Mouse (Mus musculus): ENCODE measurements around the gene Inpp5f.
A peak's percentile ranks its signal among the peaks of the same experiment; 100 is the strongest.
"Not testable (repeated sequence)": the region's sequence is repeated elsewhere in the genome, so short reads cannot be mapped to it uniquely, and the experiment has no call there.

Gene Inpp5f

GRCm38 (mm10) chr7:128610897-128611798 is at the start of gene Inpp5f:
Gene Inpp5f, plus strand, starts transcription at chr7:128611328.
- peak; percentile 100 for DNase-seq (ENCODE audit: low spot score)

GRCm38 (mm10) chr7:128563373-128563772 is 47.8 kb upstream of the Inpp5f start:
- DNase-seq (ENCODE audit: low spot score) = no peak

DNA sequence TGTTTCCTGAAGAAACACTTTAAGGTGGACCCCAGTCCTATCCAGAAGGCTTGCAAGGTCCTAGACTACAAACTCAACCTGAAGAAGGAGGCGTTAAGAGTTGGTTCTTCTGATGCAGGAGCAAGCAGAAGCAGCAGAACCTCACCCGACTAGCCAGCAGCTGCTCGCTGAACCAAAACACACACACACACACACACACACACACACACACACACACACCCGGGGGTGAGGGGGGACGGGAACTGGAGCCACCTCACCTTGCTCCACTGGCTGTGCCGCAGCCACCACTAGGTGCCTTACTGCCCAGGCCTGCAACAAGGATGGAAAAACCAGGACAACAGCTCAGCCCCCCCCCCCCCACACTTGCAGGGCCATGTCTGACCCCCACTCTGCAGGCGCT is 44.8 kb upstream of the Inpp5f start:
- no peak for DNase-seq (ENCODE audit: low spot score)

DNA sequence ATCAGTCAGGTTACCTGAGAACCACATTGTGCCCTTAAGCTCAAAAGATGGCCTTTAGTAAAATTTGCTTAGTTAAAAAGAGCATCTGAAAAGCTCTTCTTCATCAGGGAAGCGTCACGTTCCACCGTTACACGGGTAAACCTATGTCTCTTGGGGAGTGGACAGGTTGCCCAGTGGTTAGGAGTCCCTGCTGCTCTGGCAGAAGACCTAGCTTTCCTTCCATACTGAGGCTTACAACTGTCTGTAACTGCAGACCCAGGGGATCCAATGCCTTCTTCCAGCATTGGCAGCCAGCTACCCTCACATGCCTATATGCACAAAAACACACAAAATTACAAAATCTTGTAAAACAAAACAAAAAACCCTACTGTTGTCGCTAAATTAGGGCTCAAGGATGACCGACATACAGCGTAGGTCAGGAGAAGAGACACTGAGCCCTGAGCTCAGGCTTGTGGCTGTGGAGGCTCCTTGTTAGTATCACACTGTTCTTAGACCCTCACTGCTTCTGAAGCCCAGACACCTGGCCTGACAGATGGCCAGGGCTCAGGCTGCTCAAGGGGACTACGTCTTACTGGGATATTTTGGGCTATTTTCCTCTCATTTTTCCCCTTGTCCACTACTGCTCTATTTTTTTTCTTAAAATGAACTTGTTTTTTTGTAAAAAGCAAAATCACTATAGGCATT is 43.4 kb upstream of the Inpp5f start:
- no peak for DNase-seq (ENCODE audit: low spot score)

DNA sequence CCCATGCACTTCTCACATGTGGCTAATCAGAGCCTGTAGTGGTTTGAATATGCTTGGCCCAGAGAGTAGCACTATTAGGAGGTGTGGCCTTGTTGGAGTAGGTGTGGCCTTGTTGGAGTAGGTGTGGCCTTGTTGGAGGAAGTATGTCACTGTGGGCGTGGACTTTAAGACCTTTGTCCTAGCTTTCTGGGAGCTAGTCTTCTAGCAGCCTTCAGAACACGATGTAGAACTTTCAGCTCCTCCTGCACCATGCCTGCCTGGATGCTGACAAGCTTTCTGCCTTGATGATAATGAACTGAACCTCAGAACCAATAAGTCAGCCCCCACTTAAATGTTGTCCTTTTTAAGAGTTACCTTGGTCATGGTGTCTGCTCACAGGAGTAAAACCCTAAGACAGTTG is 41.7 kb upstream of the Inpp5f start:
- DNase-seq (ENCODE audit: low spot score) = not testable (repeated sequence)

GRCm38 (mm10) chr7:128569987-128570656 is 41.0 kb upstream of the Inpp5f start:
- no peak for DNase-seq (ENCODE audit: low spot score)

DNA sequence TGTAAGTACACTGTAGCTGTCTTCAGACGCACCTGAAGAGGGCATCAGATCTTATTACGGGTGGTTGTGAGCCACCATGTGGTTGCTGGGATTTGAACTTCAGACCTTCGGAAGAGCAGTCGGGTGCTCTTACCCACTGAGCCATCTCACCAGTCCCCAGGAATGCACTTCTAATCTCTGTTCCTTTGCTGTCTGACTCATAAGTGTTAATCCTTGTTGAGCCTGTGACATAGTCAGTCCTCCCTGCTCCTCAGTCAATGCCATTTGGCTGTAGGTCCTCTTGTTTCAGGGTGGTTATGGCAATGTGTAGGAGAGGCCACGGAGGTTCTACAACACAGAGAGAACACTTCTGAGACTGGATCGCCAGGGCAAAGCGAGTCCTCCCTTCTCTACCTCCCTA is 40.5 kb upstream of the Inpp5f start:
- not testable (repeated sequence) for DNase-seq (ENCODE audit: low spot score)

DNA sequence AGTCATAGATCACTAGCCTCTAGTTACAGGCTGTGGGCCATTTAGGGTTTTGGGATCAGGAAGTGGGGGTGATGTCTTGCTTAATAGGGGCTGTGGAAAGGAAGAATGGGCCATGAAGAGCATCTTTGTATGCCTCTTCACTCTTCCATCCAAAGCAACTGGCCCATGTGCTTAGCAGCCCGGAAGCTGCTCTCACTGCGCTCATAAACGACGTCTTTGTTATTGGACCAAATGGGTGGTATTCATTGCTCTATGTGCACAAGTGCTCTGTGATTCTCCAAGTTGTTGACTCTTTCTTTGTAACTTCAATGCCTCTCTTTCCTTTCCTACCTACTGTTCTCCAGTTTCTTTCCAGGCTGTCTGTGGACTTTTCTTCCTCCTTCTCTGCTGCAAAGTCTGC is 39.1 kb upstream of the Inpp5f start:
- DNase-seq (ENCODE audit: low spot score) = no peak

DNA sequence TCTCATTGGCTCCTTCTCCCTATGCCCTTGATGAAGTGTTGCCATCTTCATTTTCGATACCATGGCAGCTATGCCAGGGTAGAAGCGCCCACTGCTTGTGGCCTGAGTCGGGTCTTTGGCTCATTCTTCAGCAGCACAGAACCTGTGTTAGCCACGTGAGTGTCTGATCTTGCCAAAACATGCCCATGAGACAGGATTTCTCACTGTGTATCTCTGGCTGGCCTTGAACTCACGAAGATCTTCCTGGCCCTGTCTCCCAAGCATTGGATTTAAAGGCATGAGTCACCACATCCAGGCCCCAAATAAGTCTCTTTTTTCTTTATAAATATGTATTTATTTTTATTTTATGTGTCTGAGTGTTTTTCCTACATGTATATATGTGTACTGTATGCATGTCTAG is 35.9 kb upstream of the Inpp5f start:
- no peak for DNase-seq (ENCODE audit: low spot score)

DNA sequence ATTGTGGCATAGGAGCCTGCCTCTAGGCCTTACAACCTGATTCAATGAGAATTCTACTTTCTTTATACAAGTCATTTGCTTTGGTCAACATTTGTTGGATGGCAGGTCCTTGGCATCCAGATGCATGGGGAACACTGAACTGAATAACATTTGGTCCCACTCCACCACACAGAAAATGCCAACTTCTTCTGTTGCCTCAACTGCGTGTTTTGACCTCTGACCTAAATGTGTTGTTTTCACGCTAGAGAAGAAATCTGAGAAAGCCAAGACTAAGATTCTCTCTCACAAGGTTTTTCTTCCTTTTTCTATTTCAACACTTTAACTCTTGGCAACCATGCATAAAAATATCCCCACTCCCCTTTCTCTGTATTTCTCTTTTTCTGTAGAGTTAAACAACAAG is 35.3 kb upstream of the Inpp5f start:
- no peak for DNase-seq (ENCODE audit: low spot score)

DNA sequence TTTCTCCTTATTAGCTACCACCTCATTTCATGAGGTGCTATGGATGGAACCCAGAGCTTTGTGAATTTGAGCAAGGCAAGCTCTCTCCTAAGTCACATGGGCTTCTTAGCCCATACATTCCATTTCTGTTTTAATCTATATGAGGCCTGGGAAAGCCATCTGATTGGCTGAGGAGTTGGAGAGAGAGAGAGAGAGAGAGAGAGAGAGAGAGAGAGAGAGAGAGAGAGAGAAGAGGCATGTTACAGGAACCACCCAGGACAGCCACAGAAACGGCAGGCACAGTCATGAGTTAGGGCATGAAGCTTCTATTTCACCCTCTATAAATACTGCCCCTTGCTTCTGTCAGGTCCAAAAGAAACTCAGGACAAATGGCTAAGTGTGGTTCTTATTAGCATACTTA is 33.5 kb upstream of the Inpp5f start:
- no peak for DNase-seq (ENCODE audit: low spot score)

DNA sequence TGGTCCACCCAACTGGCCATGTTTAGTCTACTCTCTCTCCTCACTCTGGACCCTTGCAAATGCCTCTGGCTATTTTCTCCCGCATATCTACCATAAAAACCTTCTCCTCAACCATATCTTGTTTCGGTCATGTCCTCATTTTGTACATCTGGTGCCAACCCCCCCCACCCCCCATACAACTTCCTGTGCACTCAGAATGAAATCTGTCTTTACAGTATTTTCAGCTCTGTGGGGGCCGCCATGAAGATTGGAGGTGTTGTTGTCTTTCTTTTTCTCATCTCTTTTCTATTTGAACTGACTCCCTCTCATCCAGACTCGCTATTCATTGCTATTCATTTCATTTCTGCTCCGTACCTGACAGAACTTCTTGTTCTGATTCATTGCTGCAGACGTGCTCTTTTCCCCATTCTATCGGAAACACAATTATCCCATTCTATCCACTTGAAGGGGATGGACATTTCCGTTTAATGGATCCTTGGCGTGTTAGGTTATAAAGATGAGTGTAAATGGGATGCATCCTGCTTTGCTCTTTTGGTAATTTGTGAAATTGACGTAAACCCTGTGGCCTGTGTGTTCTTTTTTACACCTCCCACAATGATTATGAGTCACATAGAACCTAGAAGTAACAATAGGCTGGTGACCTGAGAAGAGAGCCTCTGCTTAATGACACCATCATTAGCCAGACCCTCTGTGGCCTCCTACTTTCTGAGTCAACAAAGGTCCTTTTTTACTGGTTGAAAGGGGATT is 32.8 kb upstream of the Inpp5f start:
- DNase-seq (ENCODE audit: low spot score) = no peak

GRCm38 (mm10) chr7:128579381-128579780 is 31.7 kb upstream of the Inpp5f start:
- no peak for DNase-seq (ENCODE audit: low spot score)

GRCm38 (mm10) chr7:128580318-128580717 is 30.8 kb upstream of the Inpp5f start:
- DNase-seq (ENCODE audit: low spot score) = no peak

GRCm38 (mm10) chr7:128581864-128582484 is 29.2 kb upstream of the Inpp5f start:
- DNase-seq (ENCODE audit: low spot score) = no peak

DNA sequence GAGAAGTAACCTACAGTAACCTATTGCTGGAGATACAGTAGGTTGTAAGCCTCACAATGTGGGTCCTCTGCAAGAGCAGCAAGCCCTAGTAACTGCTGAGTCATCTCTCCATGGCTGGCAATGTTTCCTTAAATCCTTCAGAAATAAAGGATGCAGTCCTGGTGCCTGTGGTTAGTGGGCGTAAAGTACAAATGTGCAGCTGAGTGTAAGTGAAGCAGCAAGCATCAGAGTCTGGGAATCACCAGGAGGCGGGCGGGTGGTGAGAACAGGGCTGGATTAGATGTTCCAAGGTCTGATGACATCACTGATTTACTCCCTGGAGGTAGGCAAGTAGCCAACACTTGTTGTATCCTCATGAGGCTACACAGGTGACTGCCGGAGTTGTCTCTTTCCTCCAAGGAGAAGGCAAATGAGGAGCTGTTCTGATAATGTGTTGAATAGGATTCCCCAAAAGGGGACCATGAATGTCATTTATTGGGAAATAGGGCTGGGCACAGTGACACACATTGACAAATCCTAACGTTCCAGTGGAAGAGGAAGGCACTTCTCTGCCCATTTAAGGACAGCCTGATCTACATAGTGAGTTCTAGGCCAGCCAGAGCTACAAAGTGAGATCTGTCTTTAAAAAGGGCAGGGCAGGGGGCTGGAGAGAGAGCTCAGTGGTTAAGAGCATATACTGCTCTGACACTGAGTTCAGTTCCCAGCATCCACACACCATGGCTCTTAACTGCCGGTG is 27.7 kb upstream of the Inpp5f start:
- DNase-seq (ENCODE audit: low spot score) = peak; percentile 49

GRCm38 (mm10) chr7:128587334-128587933 is 23.7 kb upstream of the Inpp5f start:
- DNase-seq (ENCODE audit: low spot score) = no peak

- peak; percentile 53 for DNase-seq (ENCODE audit: low spot score)
Measured at GRCm38 (mm10) chr7:128591345-128592084, 19.6 kb upstream of the Inpp5f start.

- peak; percentile 69 for DNase-seq (ENCODE audit: low spot score)
Measured at GRCm38 (mm10) chr7:128592118-128592935, 18.8 kb upstream of the Inpp5f start.
